Mouse (Mus musculus): ENCODE measurements around the gene Gpr85. TPM values are rescaled to one million over a fixed set of nuclear protein-coding genes. Genes with fewer than 3 reads are reported as not detected.
A peak's percentile ranks its signal among the peaks of the same experiment; 100 is the strongest.

Gpr85 gene
- polyA plus RNA-seq (2016; fragmentation: Nextera tagmentation; extraction: Ambion mirVana), result 9.4 and 14.2 TPM in 2 replicates

GRCm38 (mm10) chr6:13839345-13840054 is at the start of gene Gpr85:
Gene Gpr85, minus strand, starts transcription at chr6:13839942.
- H3K36me3 ChIP-seq, result no peaks in the 10 kb centered on the region
- H3K27ac ChIP-seq, result peak within 1 kb of the TSS; percentile 95
- peak; percentile 34 for DNase-seq (ENCODE audit: low spot score)
- WGBS, result 47% methylated on average over 18 of the region's 18 CpGs
- H3K4me3 ChIP-seq, result peak within 1 kb of the TSS; percentile 66
- H3K27me3 ChIP-seq (ENCODE audit: insufficient read depth, poor library complexity, severe bottlenecking), result peaks cover 15% of the 10 kb centered on the region
- H3K4me1 ChIP-seq (replicated peaks), result peaks cover 18% of the 10 kb centered on the region
- H3K9me3 ChIP-seq, result no peaks in the 10 kb centered on the region

- Histone ChIP-seq H3K9me3 (no peaks in the 10 kb centered on the region), H3K4me3 (no peak overlapping the region), H3K27me3 (ENCODE audit: insufficient read depth, poor library complexity, severe bottlenecking) (no peaks in the 10 kb centered on the region), H3K27ac (no peak overlapping the region), H3K36me3 (no peaks in the 10 kb centered on the region), H3K4me1 (replicated peaks) (no peaks in the 10 kb centered on the region)
- no peak for DNase-seq (ENCODE audit: low spot score)
- WGBS, result 84% methylated on average over 3 of the region's 3 CpGs
Measured at GRCm38 (mm10) chr6:13884877-13885592, 45.3 kb upstream of the Gpr85 start.

GRCm38 (mm10) chr6:13882919-13883318 is 43.2 kb upstream of the Gpr85 start:
- no peaks in the 10 kb centered on the region for H3K36me3 ChIP-seq
- DNase-seq (ENCODE audit: low spot score), result no peak
- no peaks in the 10 kb centered on the region for H3K9me3 ChIP-seq
- no peak overlapping the region for H3K27ac ChIP-seq
- no peaks in the 10 kb centered on the region for H3K27me3 ChIP-seq (ENCODE audit: insufficient read depth, poor library complexity, severe bottlenecking)
- H3K4me1 ChIP-seq (replicated peaks), result no peaks in the 10 kb centered on the region
- no peak overlapping the region for H3K4me3 ChIP-seq

- Histone ChIP-seq H3K27ac (no peak overlapping the region), H3K4me1 (replicated peaks) (peaks cover 7% of the 10 kb centered on the region), H3K9me3 (no peaks in the 10 kb centered on the region), H3K4me3 (no peak overlapping the region), H3K27me3 (ENCODE audit: insufficient read depth, poor library complexity, severe bottlenecking) (no peaks in the 10 kb centered on the region), H3K36me3 (no peaks in the 10 kb centered on the region)
- DNase-seq (ENCODE audit: low spot score), result no peak
- 94% methylated on average over 2 of the region's 2 CpGs for WGBS
Measured at GRCm38 (mm10) chr6:13873959-13874358, 34.2 kb upstream of the Gpr85 start.

GRCm38 (mm10) chr6:13872076-13872475 is 32.3 kb upstream of the Gpr85 start:
- peaks cover 7% of the 10 kb centered on the region for H3K4me1 ChIP-seq (replicated peaks)
- no peaks in the 10 kb centered on the region for H3K27me3 ChIP-seq (ENCODE audit: insufficient read depth, poor library complexity, severe bottlenecking)
- H3K4me3 ChIP-seq, result peak overlapping the region; percentile 66; the same call in 1 of the 2 replicates
- no peaks in the 10 kb centered on the region for H3K9me3 ChIP-seq
- DNase-seq (ENCODE audit: low spot score), result no peak
- no peaks in the 10 kb centered on the region for H3K36me3 ChIP-seq
- WGBS, result 85% methylated on average over 7 of the region's 7 CpGs
- H3K27ac ChIP-seq, result no peak overlapping the region; the same call in 1 of the 2 replicates

DNA sequence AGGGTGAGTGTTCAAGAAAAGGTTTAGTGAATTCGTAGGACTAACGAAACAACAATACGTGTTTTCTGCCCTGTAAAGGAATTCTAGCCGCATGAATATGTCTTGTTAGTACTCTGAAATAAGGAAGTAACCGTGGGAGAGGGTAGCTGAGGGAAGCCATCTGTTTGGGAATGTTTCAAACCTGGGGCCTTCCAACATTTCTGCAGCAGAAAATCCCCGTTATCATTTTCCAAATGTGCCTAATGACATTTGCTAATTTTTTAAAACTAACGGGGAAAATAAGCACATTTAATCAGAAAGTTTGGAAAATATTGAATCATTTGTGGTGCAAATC is 31.9 kb upstream of the Gpr85 start:
- H3K4me1 ChIP-seq (replicated peaks), result peaks cover 7% of the 10 kb centered on the region
- H3K36me3 ChIP-seq, result no peaks in the 10 kb centered on the region
- H3K9me3 ChIP-seq, result no peaks in the 10 kb centered on the region
- H3K4me3 ChIP-seq, result peak overlapping the region; percentile 66
- peak overlapping the region; percentile 89 for H3K27ac ChIP-seq
- WGBS, result 4% methylated on average over 7 of the region's 7 CpGs
- H3K27me3 ChIP-seq (ENCODE audit: insufficient read depth, poor library complexity, severe bottlenecking), result no peaks in the 10 kb centered on the region
- DNase-seq (ENCODE audit: low spot score), result no peak

DNA sequence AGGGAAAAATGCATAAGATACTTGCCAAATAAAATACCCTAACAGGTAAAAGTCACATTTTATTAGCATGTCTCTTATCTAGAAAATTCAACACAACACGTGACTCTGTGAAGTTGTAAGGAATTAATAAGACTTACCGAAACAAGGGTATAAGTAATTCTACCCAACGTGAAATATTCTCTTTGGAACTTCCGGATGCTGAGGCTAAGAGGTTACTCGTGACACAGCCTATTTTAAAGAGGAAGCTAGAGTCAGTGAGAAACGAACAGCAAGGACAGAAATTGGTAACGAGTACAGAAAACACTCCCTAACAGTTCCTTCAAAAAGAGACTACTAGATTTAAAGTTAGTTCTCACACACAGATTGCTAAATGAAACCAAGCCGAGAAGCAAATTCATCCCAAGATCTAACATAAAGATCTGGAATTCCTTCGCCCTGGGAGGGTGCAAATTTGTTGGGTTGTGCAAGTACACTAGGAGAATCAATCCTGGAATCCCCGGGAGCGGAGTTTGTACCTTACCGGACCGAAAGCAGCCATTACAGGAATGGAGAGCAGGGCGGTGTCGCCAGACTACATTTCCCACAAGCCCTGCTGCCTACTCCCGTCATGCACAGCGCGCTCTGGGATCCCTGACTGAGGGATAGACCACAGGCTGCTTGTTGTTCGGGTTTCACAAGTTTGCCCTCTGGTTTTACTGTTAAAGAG is 31.3 kb upstream of the Gpr85 start, which contains the start of gene 2610001J05Rik:
Gene 2610001J05Rik, minus strand, starts transcription at position 600 of the 706 bp plus-strand sequence.
- 2% methylated on average over 19 of the region's 19 CpGs for WGBS
- no peaks in the 10 kb centered on the region for H3K9me3 ChIP-seq
- no peaks in the 10 kb centered on the region for H3K36me3 ChIP-seq
- peak within 1 kb of the TSS; percentile 89 for H3K27ac ChIP-seq
- H3K27me3 ChIP-seq (ENCODE audit: insufficient read depth, poor library complexity, severe bottlenecking), result no peaks in the 10 kb centered on the region
- H3K4me3 ChIP-seq, result peak within 1 kb of the TSS; percentile 66
- DNase-seq (ENCODE audit: low spot score), result peak; percentile 87
- H3K4me1 ChIP-seq (replicated peaks), result peaks cover 7% of the 10 kb centered on the region

DNA sequence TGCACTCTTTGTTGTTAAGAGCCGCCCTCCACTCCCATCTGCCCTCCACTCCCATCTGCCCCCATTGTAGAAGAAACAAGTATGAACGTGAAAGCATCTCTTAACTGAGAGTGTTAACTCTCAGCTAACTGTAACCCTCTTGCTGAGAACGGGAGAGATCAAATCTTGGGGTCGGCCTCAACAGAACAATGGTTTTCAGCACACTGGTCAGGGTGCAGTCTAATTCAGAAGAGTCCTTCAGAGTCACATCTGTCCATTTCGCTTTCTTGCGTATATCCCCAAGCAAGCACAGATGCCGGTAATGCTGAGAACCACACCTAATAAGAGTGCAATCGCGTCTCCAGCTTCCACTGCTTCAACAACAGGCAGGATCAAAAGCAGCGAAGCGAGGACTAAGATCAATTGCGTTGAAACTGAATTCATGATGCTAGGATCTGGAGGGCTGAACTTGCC is 30.6 kb upstream of the Gpr85 start:
- Histone ChIP-seq H3K4me3 (peak overlapping the region; percentile 66), H3K36me3 (no peaks in the 10 kb centered on the region), H3K27ac (peak overlapping the region; percentile 85), H3K9me3 (no peaks in the 10 kb centered on the region), H3K4me1 (replicated peaks) (peaks cover 7% of the 10 kb centered on the region), H3K27me3 (ENCODE audit: insufficient read depth, poor library complexity, severe bottlenecking) (no peaks in the 10 kb centered on the region)
- WGBS, result 43% methylated on average over 12 of the region's 12 CpGs
- DNase-seq (ENCODE audit: low spot score), result peak; percentile 40

DNA sequence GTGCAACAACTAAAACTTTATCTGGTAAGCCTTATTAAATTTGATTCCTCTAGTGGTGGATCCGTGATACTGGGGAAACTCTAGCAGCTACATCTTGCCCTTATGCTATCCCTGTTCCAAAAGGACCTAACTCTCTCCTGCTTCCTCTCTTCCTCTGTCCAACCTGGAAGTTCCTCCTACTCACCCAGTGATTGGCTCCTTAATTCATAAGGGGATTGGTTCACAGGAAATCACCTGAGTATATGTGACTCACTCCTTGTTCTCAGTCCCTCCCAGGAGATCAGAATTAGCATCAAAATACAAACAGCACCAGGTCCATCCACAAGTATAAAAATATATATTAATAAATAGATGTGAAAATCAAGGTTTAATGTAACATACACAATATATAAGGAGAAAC is 20.9 kb upstream of the Gpr85 start:
- no peak for DNase-seq (ENCODE audit: low spot score)
- Histone ChIP-seq H3K4me1 (replicated peaks) (no peaks in the 10 kb centered on the region), H3K36me3 (no peaks in the 10 kb centered on the region), H3K27ac (no peak overlapping the region), H3K9me3 (no peaks in the 10 kb centered on the region), H3K4me3 (no peak overlapping the region), H3K27me3 (ENCODE audit: insufficient read depth, poor library complexity, severe bottlenecking) (no peaks in the 10 kb centered on the region)
- WGBS, result 90% methylated on average over 1 of the region's 1 CpGs

- Histone ChIP-seq H3K27me3 (ENCODE audit: insufficient read depth, poor library complexity, severe bottlenecking) (no peaks in the 10 kb centered on the region), H3K4me3 (no peak overlapping the region), H3K9me3 (no peaks in the 10 kb centered on the region), H3K27ac (no peak overlapping the region), H3K4me1 (replicated peaks) (no peaks in the 10 kb centered on the region), H3K36me3 (no peaks in the 10 kb centered on the region)
- DNase-seq (ENCODE audit: low spot score), result no peak
- 88% methylated on average over 6 of the region's 6 CpGs for WGBS
Measured at GRCm38 (mm10) chr6:13859877-13860585, 20.3 kb upstream of the Gpr85 start.

- H3K27ac ChIP-seq, result no peak overlapping the region
- H3K4me3 ChIP-seq, result peak overlapping the region; percentile 27
- no peaks in the 10 kb centered on the region for H3K9me3 ChIP-seq
- no peaks in the 10 kb centered on the region for H3K4me1 ChIP-seq (replicated peaks)
- no peaks in the 10 kb centered on the region for H3K36me3 ChIP-seq
- DNase-seq (ENCODE audit: low spot score), result no peak
- 17% methylated on average over 11 of the region's 11 CpGs for WGBS
- no peaks in the 10 kb centered on the region for H3K27me3 ChIP-seq (ENCODE audit: insufficient read depth, poor library complexity, severe bottlenecking)
Measured at GRCm38 (mm10) chr6:13854230-13854629, 14.5 kb upstream of the Gpr85 start.

- H3K27ac ChIP-seq, result no peak overlapping the region
- no peaks in the 10 kb centered on the region for H3K9me3 ChIP-seq
- DNase-seq (ENCODE audit: low spot score), result no peak
- H3K36me3 ChIP-seq, result no peaks in the 10 kb centered on the region
- no peaks in the 10 kb centered on the region for H3K4me1 ChIP-seq (replicated peaks)
- H3K27me3 ChIP-seq (ENCODE audit: insufficient read depth, poor library complexity, severe bottlenecking), result no peaks in the 10 kb centered on the region
- WGBS, result 77% methylated on average over 4 of the region's 4 CpGs
- no peak overlapping the region for H3K4me3 ChIP-seq
Measured at GRCm38 (mm10) chr6:13853244-13853643, 13.5 kb upstream of the Gpr85 start.

All from hindbrain, embryonic 10.5 days (tissue).